Mouse (Mus musculus) neural tube, embryonic 14.5 days (tissue): Measurements from ENCODE around the gene Doxl2. TPM values are rescaled to one million over a fixed set of nuclear protein-coding genes. Genes with fewer than 3 reads are reported as not detected.

ENCODE experiments used
- ATAC-seq: fragments of 200-750 bp; cut with Nextera tagmentation; 2 replicates; pipeline ENCODE4 v1.8.0; 2017; ENCODE audit warnings: low read depth, mild to moderate bottlenecking, moderate TSS enrichment, moderate library complexity
- H3K27ac ChIP-seq: fragments of 300-500 bp; sonication (generic); 2 replicates; pipeline ENCODE4 v1.5.1; 2014; ENCODE audit warnings: low read depth, mild to moderate bottlenecking, control low read depth, low read length, moderate library complexity, mixed read lengths
- H3K27me3 ChIP-seq: fragments of 300-500 bp; sonication (generic); 2 replicates; pipeline ENCODE4 v1.6.1; 2014; ENCODE audit warnings: low read length; ENCODE audit not compliant: control insufficient read depth, insufficient read depth
- H3K36me3 ChIP-seq: fragments of 300-500 bp; sonication (generic); 2 replicates; pipeline ENCODE4 v1.6.1; 2014; ENCODE audit warnings: low read length, mixed read lengths; ENCODE audit not compliant: control insufficient read depth, insufficient read depth
- H3K4me1 ChIP-seq: fragments of 300-500 bp; sonication (generic); 2 replicates; pipeline ENCODE4 v1.6.1; 2014; ENCODE audit warnings: low read length; ENCODE audit not compliant: control insufficient read depth, insufficient read depth
- H3K4me2 ChIP-seq: fragments of 300-500 bp; sonication (generic); 2 replicates; pipeline ENCODE4 v1.6.1; 2014; ENCODE audit warnings: mild to moderate bottlenecking, low read depth, low read length, control low read depth
- H3K4me3 ChIP-seq: fragments of 300-500 bp; sonication (generic); 2 replicates; pipeline ENCODE4 v1.5.1; 2014; ENCODE audit warnings: low read depth, low read length, control low read depth, mixed read lengths
- H3K9ac ChIP-seq: fragments of 300-500 bp; sonication (generic); replicated peaks from 2 replicates; pipeline ENCODE4 v1.6.1; 2014; ENCODE audit warnings: low read depth, mild to moderate bottlenecking, control low read depth, low read length, mixed read lengths
- H3K9me3 ChIP-seq: fragments of 300-500 bp; sonication (generic); 2 replicates; pipeline ENCODE4 v1.6.1; 2016; ENCODE audit warnings: low read length; ENCODE audit not compliant: control insufficient read depth
- WGBS: fragments of 180-500 bp; shearing (Covaris S2); extraction: QIAGEN DNeasy Blood & Tissue Kit; methylation state at CpG from one replicate; pipeline ENCODE4 v1.1.7; 2014; 5-methylcytosine and 5-hydroxymethylcytosine counted together
- polyA plus RNA-seq: library from polyadenylated mRNA; unstranded; fragments of >200 nt; fragmentation: Nextera tagmentation; extraction: Ambion mirVana; gene quantifications from 2 replicates; pipeline ENCODE4 v1.2.1, GENCODE M21; 2014

Gene Doxl2
- polyA plus RNA-seq, 1 experiment from 2014 or later: not detected

DNA sequence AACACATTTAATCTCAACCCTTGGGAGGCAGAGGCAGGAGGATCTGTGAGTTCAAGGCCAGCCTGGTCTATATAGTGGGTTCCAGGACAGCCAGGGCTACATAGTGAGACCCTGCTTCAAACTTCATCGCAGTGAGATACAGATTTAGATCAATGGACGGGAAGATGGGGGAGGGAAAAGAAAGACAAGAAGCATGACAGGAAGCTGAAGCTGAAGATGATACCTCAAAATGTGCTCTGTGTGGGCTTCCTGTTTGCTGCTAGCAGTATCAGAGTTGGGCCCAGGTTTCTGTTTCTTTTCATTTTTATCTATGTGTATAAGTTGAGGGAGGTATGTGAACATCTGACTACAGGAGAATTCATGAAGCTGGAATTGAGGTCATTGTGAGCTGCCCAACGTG lies 38.7 kb downstream of the Doxl2 start:
- ATAC-seq: no peak
- no peaks in the 10 kb centered on the region for H3K27me3 ChIP-seq
- no peak overlapping the region for H3K4me2 ChIP-seq
- no peaks in the 10 kb centered on the region for H3K9me3 ChIP-seq
- H3K27ac ChIP-seq: no peak overlapping the region
- no peaks in the 10 kb centered on the region for H3K36me3 ChIP-seq
- H3K4me3 ChIP-seq: no peak overlapping the region
- 92% methylated on average over 3 of the region's 3 CpGs for WGBS
- H3K9ac ChIP-seq: no peak overlapping the region
- 0 out of 2 replicates have a peak, but pooled peaks cover 2% of the 10 kb centered on the region for H3K4me1 ChIP-seq

GRCm38 (mm10) chr6:49017150-49017549 lies 42.4 kb downstream of the Doxl2 start:
- Histone ChIP-seq H3K27me3 (no peaks in the 10 kb centered on the region), H3K4me3 (no peak overlapping the region), H3K36me3 (no peaks in the 10 kb centered on the region), H3K27ac (no peak overlapping the region), H3K4me1 (0 out of 2 replicates have a peak, but pooled peaks cover 3% of the 10 kb centered on the region), H3K4me2 (no peak overlapping the region), H3K9me3 (no peaks in the 10 kb centered on the region), H3K9ac (no peak overlapping the region)
- ATAC-seq: no peak
- WGBS: 60% methylated on average over 12 of the region's 12 CpGs

DNA sequence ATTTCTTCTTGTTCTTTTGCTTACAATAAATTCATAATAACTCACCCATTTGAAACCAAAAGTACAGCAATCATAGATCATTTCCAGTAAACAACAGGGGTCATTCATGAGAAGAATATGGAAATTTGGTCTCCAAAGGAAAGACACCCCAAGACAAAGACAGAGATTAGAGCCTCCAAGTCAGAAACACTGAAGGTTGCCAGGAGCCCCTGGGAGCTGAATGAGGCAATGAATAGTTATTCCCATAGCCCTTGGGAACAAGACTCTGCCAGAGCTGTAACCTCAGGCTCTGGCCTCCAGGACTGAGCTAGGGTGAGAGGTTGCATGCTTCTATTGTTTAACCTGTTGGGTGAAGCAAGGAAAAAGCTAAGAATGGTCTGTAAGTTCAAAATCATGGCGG lies 44.6 kb downstream of the Doxl2 start:
- no peaks in the 10 kb centered on the region for H3K36me3 ChIP-seq
- no peak overlapping the region for H3K27ac ChIP-seq
- ATAC-seq: no peak
- H3K4me2 ChIP-seq: no peak overlapping the region
- no peak overlapping the region for H3K4me3 ChIP-seq
- 94% methylated on average over 1 of the region's 1 CpGs for WGBS
- no peak overlapping the region for H3K9ac ChIP-seq
- no peaks in the 10 kb centered on the region for H3K9me3 ChIP-seq
- H3K27me3 ChIP-seq: no peaks in the 10 kb centered on the region
- H3K4me1 ChIP-seq: 0 out of 2 replicates have a peak, but pooled peaks cover 3% of the 10 kb centered on the region

- H3K9ac ChIP-seq: no peak overlapping the region
- ATAC-seq: peak; percentile 91
- 0 out of 2 replicates have a peak, but pooled peaks cover 3% of the 10 kb centered on the region for H3K4me1 ChIP-seq
- no peak overlapping the region for H3K4me2 ChIP-seq
- H3K27ac ChIP-seq: no peak overlapping the region
- no peaks in the 10 kb centered on the region for H3K36me3 ChIP-seq
- WGBS: 33% methylated on average over 14 of the region's 14 CpGs
- no peak overlapping the region for H3K4me3 ChIP-seq
- H3K9me3 ChIP-seq: no peaks in the 10 kb centered on the region
- H3K27me3 ChIP-seq: no peaks in the 10 kb centered on the region
These were observed 46.6 kb downstream of the Doxl2 start for GRCm38 (mm10) chr6:49021141-49022012.

GRCm38 (mm10) chr6:49022384-49022783 lies 47.6 kb downstream of the Doxl2 start:
- ATAC-seq: no peak
- WGBS: 94% methylated on average over 2 of the region's 2 CpGs
- H3K27ac ChIP-seq: no peak overlapping the region
- H3K36me3 ChIP-seq: no peaks in the 10 kb centered on the region
- H3K9me3 ChIP-seq: no peaks in the 10 kb centered on the region
- no peaks in the 10 kb centered on the region for H3K27me3 ChIP-seq
- H3K4me3 ChIP-seq: no peak overlapping the region
- H3K9ac ChIP-seq: no peak overlapping the region
- H3K4me1 ChIP-seq: 0 out of 2 replicates have a peak, but pooled peaks cover 3% of the 10 kb centered on the region
- H3K4me2 ChIP-seq: no peak overlapping the region

DNA sequence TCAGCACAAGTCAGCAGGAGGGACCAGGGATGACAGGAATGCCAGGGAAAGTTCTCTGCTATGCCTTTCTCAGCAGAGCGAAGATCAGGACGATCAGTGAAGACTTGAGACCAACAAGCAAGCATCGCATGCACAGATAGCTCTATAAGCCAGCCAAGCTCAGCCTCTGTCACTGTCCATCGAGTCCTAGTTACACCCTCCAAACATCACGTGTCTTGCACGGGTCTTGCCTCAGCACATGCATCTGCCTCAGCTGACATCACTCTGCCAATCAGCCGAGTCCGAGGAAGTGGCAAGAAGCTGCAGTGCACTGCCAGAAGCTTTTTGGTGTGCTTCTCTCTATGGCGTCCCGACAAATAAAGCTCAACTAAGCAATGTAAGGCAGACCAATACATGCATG lies 48.6 kb downstream of the Doxl2 start:
- Histone ChIP-seq H3K4me1 (0 out of 2 replicates have a peak, but pooled peaks cover 3% of the 10 kb centered on the region), H3K9ac (no peak overlapping the region), H3K27me3 (no peaks in the 10 kb centered on the region), H3K4me3 (no peak overlapping the region), H3K9me3 (no peaks in the 10 kb centered on the region), H3K27ac (no peak overlapping the region), H3K4me2 (no peak overlapping the region), H3K36me3 (no peaks in the 10 kb centered on the region)
- 88% methylated on average over 10 of the region's 10 CpGs for WGBS
- no peak for ATAC-seq

- Histone ChIP-seq H3K4me2 (no peak overlapping the region), H3K9ac (no peak overlapping the region), H3K9me3 (no peaks in the 10 kb centered on the region), H3K36me3 (no peaks in the 10 kb centered on the region), H3K4me1 (0 out of 2 replicates have a peak, but pooled peaks cover 3% of the 10 kb centered on the region), H3K27me3 (no peaks in the 10 kb centered on the region), H3K27ac (no peak overlapping the region), H3K4me3 (no peak overlapping the region)
- WGBS: 81% methylated on average over 7 of the region's 7 CpGs
- no peak for ATAC-seq
These were observed 50.5 kb downstream of the Doxl2 start for GRCm38 (mm10) chr6:49025290-49025689.

GRCm38 (mm10) chr6:49026496-49026895 lies 51.7 kb downstream of the Doxl2 start:
- H3K4me2 ChIP-seq: no peak overlapping the region
- H3K9ac ChIP-seq: no peak overlapping the region
- H3K4me3 ChIP-seq: no peak overlapping the region
- ATAC-seq: no peak
- no peaks in the 10 kb centered on the region for H3K4me1 ChIP-seq
- H3K36me3 ChIP-seq: no peaks in the 10 kb centered on the region
- no peaks in the 10 kb centered on the region for H3K9me3 ChIP-seq
- 92% methylated on average over 5 of the region's 5 CpGs for WGBS
- H3K27me3 ChIP-seq: no peaks in the 10 kb centered on the region
- no peak overlapping the region for H3K27ac ChIP-seq

DNA sequence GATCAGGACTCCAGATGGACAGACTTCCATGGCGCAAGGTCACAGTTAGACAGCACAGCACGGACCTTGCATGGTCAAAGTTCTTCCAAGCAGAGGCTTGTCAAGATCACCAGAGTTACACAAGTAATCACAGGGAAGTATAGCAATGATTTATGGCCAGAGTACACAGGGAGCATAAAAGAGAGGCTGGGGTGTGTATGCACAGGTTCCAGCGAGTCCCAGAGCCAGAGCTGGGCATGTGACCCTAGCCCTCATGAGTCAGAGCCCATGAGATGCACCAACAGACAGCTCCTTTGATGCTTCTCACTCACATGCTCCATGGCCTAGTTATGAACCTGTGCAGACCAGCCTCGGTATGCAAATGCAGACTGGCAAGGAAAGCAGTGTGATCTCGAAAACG lies 53.3 kb downstream of the Doxl2 start:
- no peaks in the 10 kb centered on the region for H3K4me1 ChIP-seq
- H3K4me2 ChIP-seq: no peak overlapping the region
- H3K27me3 ChIP-seq: no peaks in the 10 kb centered on the region
- no peaks in the 10 kb centered on the region for H3K36me3 ChIP-seq
- ATAC-seq: no peak
- no peak overlapping the region for H3K9ac ChIP-seq
- no peak overlapping the region for H3K27ac ChIP-seq
- no peaks in the 10 kb centered on the region for H3K9me3 ChIP-seq
- 86% methylated on average over 6 of the region's 6 CpGs for WGBS
- no peak overlapping the region for H3K4me3 ChIP-seq
